Mouse (Mus musculus) R1 (cell line): ENCODE measurements around the gene Gm10642.

ENCODE experiments used
- DNase-seq: peaks from one replicate; pipeline ENCODE4 v3.0.0-alpha.2; 2018; ENCODE audit warnings: low read depth, low spot score

Gene Gm10642

GRCm38 (mm10) chr9:70656130-70657007 lies at the start of gene Gm10642:
TSS of gene Gm10642 (plus strand) at chr9:70656251.
- DNase-seq = peak; percentile 46

- no peak for DNase-seq
Measured at GRCm38 (mm10) chr9:70611026-70611673, 44.9 kb upstream of the Gm10642 start.

- no peak for DNase-seq
Measured at GRCm38 (mm10) chr9:70629711-70630110, 26.3 kb upstream of the Gm10642 start.

GRCm38 (mm10) chr9:70631665-70632064 lies 24.4 kb upstream of the Gm10642 start:
- peak; percentile 8 for DNase-seq

- no peak for DNase-seq
Measured at GRCm38 (mm10) chr9:70636748-70637147, 19.3 kb upstream of the Gm10642 start.

GRCm38 (mm10) chr9:70650260-70650659 lies 5.8 kb upstream of the Gm10642 start:
- no peak for DNase-seq

- DNase-seq = no peak
Measured at GRCm38 (mm10) chr9:70650994-70651393, 5.1 kb upstream of the Gm10642 start.

- DNase-seq = no peak
Measured at GRCm38 (mm10) chr9:70652221-70652620, 3.8 kb upstream of the Gm10642 start.

GRCm38 (mm10) chr9:70653875-70654274 lies 2.2 kb upstream of the Gm10642 start:
- no peak for DNase-seq

GRCm38 (mm10) chr9:70654496-70654895 lies 1.6 kb upstream of the Gm10642 start:
- DNase-seq = no peak

GRCm38 (mm10) chr9:70655764-70656129 lies 304 bp upstream of the Gm10642 start:
- no peak for DNase-seq

GRCm38 (mm10) chr9:70657013-70657967 lies 1.2 kb downstream of the Gm10642 start, which contains the start of gene Mindy2:
TSS of gene Mindy2 (minus strand) at chr9:70657174.
- DNase-seq = peak; percentile 96

GRCm38 (mm10) chr9:70658266-70658665 lies 2.2 kb downstream of the Gm10642 start:
- DNase-seq = no peak

GRCm38 (mm10) chr9:70664847-70665246 lies 8.8 kb downstream of the Gm10642 start:
- DNase-seq = no peak

GRCm38 (mm10) chr9:70665372-70666145 lies 9.5 kb downstream of the Gm10642 start:
- peak; percentile 38 for DNase-seq

- no peak for DNase-seq
Measured at GRCm38 (mm10) chr9:70666811-70667210, 10.8 kb downstream of the Gm10642 start.

GRCm38 (mm10) chr9:70668048-70668447 lies 12.0 kb downstream of the Gm10642 start:
- DNase-seq = peak; percentile 44

- DNase-seq = no peak
Measured at GRCm38 (mm10) chr9:70669197-70669596, 13.1 kb downstream of the Gm10642 start.

GRCm38 (mm10) chr9:70670381-70670780 lies 14.3 kb downstream of the Gm10642 start:
- no peak for DNase-seq

GRCm38 (mm10) chr9:70671278-70671677 lies 15.2 kb downstream of the Gm10642 start:
- DNase-seq = no peak
